Mouse (Mus musculus): ENCODE data around the gene Gm21258.
"Not testable (repeated sequence)": the region's sequence is repeated elsewhere in the genome, so short reads cannot be mapped to it uniquely, and the experiment has no call there.

Gene Gm21258

GRCm38 (mm10) chrY:52779740-52780139, at the start of gene Gm21258:
Gene Gm21258 (plus strand): TSS chrY:52780040.
- DNase-seq: not testable (repeated sequence)
